Mouse (Mus musculus) midbrain, postnatal 0 days (tissue): ENCODE measurements around the gene Dtx4. TPM values are rescaled to one million over a fixed set of nuclear protein-coding genes. Genes with fewer than 3 reads are reported as not detected.
A peak's percentile ranks its signal among the peaks of the same experiment; 100 is the strongest.

Experiments used
- ATAC-seq: fragments of 200-750 bp; cut with Nextera tagmentation; 2 replicates; pipeline ENCODE4 v1.8.0; 2017; ENCODE audit warnings: moderate number of reproducible peaks, mild to moderate bottlenecking, moderate TSS enrichment, moderate library complexity; ENCODE audit not compliant: low FRiP score
- DNase-seq: peaks from one replicate; pipeline ENCODE4 v3.0.0-alpha.2; 2015; ENCODE audit warnings: low spot score
- H3K27ac ChIP-seq: fragments of 300-500 bp; sonication (generic); 2 replicates; pipeline ENCODE4 v1.5.1; 2014; ENCODE audit warnings: low read depth, mild to moderate bottlenecking, low read length, mixed read lengths
- H3K27me3 ChIP-seq: fragments of 300-500 bp; sonication (generic); 2 replicates; pipeline ENCODE4 v1.6.1; 2014; ENCODE audit warnings: low read length, control low read depth, mixed read lengths; ENCODE audit not compliant: insufficient read depth
- H3K36me3 ChIP-seq: fragments of 300-500 bp; sonication (generic); 2 replicates; pipeline ENCODE4 v1.6.1; 2014; ENCODE audit warnings: low read length, control low read depth, mixed read lengths; ENCODE audit not compliant: insufficient read depth
- H3K4me1 ChIP-seq: fragments of 300-500 bp; sonication (generic); 2 replicates; pipeline ENCODE4 v1.6.1; 2014; ENCODE audit warnings: mild to moderate bottlenecking, control low read depth, antibody characterized with exemption, low read length, mixed read lengths; ENCODE audit not compliant: insufficient read depth
- H3K4me2 ChIP-seq: fragments of 300-500 bp; sonication (generic); 2 replicates; pipeline ENCODE4 v1.6.1; 2014; ENCODE audit warnings: low read depth, mild to moderate bottlenecking, low read length, mixed read lengths; ENCODE audit not compliant: poor library complexity, severe bottlenecking
- H3K4me3 ChIP-seq: fragments of 300-500 bp; sonication (generic); 2 replicates; pipeline ENCODE4 v1.5.1; 2014; ENCODE audit warnings: low read depth, mild to moderate bottlenecking, low read length, moderate library complexity
- H3K9ac ChIP-seq: fragments of 300-500 bp; sonication (generic); replicated peaks from 2 replicates; pipeline ENCODE4 v1.6.1; 2014; ENCODE audit warnings: mild to moderate bottlenecking, low read length, moderate library complexity, mixed read lengths; ENCODE audit not compliant: poor library complexity, severe bottlenecking
- H3K9me3 ChIP-seq: fragments of 300-500 bp; sonication (generic); 2 replicates; pipeline ENCODE4 v1.6.1; 2016; ENCODE audit warnings: low read length, control low read depth
- CTCF ChIP-seq: IDR thresholded peaks from 2 replicates; pipeline ENCODE4 v1.5.1; 2016; ENCODE audit warnings: antibody characterized with exemption, mild to moderate bottlenecking
- WGBS: fragments of 180-500 bp; shearing (Covaris S2); extraction: QIAGEN DNeasy Blood & Tissue Kit; methylation state at CpG from one replicate; pipeline ENCODE4 v1.1.7; 2014; 5-methylcytosine and 5-hydroxymethylcytosine counted together
- polyA plus RNA-seq: library from polyadenylated mRNA; unstranded; fragments of >200 nt; fragmentation: Nextera tagmentation; extraction: Ambion mirVana; gene quantifications from 2 replicates; pipeline ENCODE4 v1.2.1, GENCODE M21; 2015
- total RNA-seq: library from RNA; depleted of rRNA; stranded (reverse); fragments of >200 nt; gene quantifications from 2 replicates; pipeline ENCODE4 v1.2.3, GENCODE M21; 2014

Dtx4 gene
- total and polyA plus RNA-seq, 2 experiments from 2014 or later = 26.3 to 57.5 TPM

DNA sequence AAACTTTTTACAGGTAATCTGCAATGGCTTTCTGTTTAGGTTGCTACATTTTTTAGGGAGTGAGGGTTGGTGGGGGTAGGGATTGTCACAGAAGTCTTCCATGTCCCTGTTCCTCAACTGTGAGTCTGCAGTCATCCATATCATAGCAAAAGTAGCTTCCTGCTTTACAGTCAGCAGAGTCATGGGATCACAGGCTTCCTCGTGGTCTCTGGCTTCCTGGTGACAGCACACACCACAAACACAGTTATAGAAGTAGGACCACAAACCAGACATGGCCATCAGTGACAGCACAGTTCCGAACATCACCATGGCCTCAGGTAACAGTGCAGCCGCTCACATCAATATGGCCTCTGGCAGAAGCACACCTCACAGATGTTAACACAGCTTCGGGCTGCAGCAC lies 58.7 kb downstream of the Dtx4 start:
- 78% methylated on average over 4 of the region's 4 CpGs for WGBS
- no peaks in the 10 kb centered on the region for H3K9me3 ChIP-seq

DNA sequence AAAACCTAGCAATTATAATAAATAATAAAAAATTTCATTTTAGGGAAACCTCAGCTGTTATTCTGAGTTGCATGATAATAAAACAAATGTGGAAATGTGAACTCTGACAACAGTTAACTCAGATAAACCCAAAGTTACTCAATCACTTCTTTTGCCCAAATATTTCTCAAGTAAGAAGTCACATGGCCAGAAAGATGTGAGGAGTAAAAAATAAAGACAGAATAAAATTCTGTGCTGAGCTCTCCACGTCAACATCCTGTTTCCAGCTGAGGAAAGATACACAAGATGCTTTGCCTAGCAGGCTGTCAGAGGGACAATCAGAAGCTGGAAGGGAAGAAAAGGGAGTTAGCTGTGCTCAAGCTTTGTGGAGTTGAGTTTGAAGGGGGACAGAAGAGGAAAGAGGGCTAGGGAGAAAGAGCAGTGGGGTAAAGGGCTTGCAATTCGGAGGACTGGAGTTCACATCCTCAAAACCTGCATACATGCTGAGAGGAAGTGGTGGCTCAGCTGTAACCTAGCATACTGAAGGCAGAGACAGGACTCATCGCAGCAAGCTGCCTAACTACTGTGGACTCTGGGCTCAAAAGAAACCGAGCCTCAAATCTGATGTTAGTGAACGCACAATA lies 61.0 kb downstream of the Dtx4 start:
- Histone ChIP-seq H3K4me2 (no peak overlapping the region), H3K27me3 (no peaks in the 10 kb centered on the region), H3K4me1 (no peaks in the 10 kb centered on the region), H3K27ac (no peak overlapping the region), H3K36me3 (no peaks in the 10 kb centered on the region), H3K9ac (no peak overlapping the region), H3K9me3 (no peaks in the 10 kb centered on the region), H3K4me3 (no peak overlapping the region)
- ATAC-seq (no peak), DNase-seq (no peak)
- 56% methylated on average over 5 of the region's 5 CpGs for WGBS
- no peak for TF ChIP-seq CTCF

More for the DNA sequence above, 58.7 kb downstream of the Dtx4 start:
- Histone ChIP-seq H3K4me2 (no peak overlapping the region), H3K27me3 (no peaks in the 10 kb centered on the region), H3K27ac (no peak overlapping the region), H3K36me3 (no peaks in the 10 kb centered on the region), H3K4me3 (no peak overlapping the region), H3K4me1 (no peaks in the 10 kb centered on the region), H3K9ac (no peak overlapping the region)
- TF ChIP-seq CTCF = no peak
- ATAC-seq = no peak
- no peak for DNase-seq

DNA sequence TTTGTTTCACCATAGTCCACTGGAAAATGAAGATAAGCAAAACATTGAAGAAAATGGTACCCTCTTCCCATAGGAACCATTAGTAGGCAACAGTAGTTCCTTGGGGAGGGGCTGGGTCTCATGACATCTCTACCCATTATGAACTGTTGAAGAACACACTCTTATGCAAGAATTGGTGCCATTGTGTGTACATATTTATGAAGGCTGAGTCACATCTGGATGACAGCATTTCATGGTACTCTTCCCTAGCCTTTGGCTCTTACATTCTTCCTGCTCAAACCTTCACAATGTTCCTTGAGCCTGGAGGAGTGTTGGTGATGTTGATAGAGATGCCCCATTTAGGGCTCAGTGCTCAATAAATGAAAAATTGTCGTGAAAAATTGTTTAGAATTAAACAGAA lies 61.7 kb downstream of the Dtx4 start:
- H3K36me3 ChIP-seq = no peaks in the 10 kb centered on the region
- no peaks in the 10 kb centered on the region for H3K9me3 ChIP-seq
- H3K9ac ChIP-seq = no peak overlapping the region
- WGBS = 71% methylated on average over 1 of the region's 1 CpGs
- H3K4me2 ChIP-seq = no peak overlapping the region
- H3K4me3 ChIP-seq = no peak overlapping the region
- no peak for TF ChIP-seq CTCF
- DNase-seq (no peak), ATAC-seq (no peak)
- no peaks in the 10 kb centered on the region for H3K27me3 ChIP-seq
- no peak overlapping the region for H3K27ac ChIP-seq
- no peaks in the 10 kb centered on the region for H3K4me1 ChIP-seq

DNA sequence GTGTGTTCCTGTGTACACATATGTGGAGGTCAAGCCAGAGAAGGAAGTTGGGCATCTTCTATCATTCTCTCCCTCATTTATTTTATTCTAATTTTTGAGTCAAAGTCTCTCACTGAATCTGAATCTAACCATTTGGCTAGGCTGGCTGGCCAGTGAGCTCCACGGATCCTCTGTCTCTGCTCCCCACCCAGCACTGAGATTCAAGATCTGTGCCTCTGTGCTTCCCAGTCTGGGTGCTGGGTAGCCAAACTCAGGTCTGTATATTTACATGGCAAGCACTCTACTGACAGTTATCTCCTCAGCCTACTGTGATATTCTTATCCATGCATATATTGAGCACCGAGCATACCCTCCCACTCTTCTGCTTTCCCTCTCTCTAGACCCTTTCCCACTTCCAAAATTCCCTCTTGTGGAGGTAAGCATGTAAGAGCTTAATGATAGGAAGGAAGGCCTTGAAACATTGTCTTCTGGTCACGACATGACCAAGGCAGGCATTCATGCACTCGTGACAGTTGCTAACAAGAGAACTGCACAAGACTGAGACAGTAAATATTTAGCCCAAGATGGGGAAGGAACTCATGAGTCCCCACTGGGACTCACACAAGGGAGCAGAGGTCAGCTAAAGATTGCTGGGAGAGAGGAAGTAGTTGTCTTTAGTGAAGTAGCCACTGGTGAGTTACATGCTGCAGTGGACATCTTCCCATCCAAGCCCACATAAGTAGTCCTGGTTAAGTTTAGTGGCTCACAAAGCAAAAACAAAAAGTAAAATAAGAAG lies 65.3 kb downstream of the Dtx4 start:
- TF ChIP-seq CTCF = no peak
- Histone ChIP-seq H3K27me3 (no peaks in the 10 kb centered on the region), H3K36me3 (no peaks in the 10 kb centered on the region), H3K9me3 (no peaks in the 10 kb centered on the region), H3K4me2 (no peak overlapping the region), H3K4me3 (no peak overlapping the region), H3K9ac (no peak overlapping the region), H3K4me1 (no peaks in the 10 kb centered on the region), H3K27ac (no peak overlapping the region)
- DNase-seq = no peak
- no peak for ATAC-seq
- whole genome bisulfite sequencing = 85% methylated on average over 4 of the region's 4 CpGs

DNA sequence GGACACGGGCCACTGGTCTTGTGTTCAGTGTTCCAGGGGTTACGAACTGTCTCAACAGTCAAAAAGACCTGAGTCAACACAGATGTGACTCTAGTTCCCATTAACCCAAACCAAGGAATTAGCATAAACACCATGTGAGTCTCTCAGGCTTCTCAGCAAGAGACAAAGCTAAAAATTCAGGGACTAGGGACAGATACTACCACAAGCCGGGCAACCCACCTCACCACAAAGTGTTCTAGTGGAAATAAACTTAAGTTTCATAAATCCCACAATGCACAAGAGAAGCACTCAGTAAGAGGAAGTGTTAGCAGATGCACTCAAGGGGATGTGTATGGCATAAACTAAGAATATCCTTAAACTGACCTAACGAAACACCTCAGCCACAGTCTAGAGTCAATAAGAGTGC lies 66.2 kb downstream of the Dtx4 start:
- ATAC-seq = no peak
- no peak for DNase-seq
- Histone ChIP-seq H3K9me3 (no peaks in the 10 kb centered on the region), H3K36me3 (no peaks in the 10 kb centered on the region), H3K27me3 (no peaks in the 10 kb centered on the region), H3K9ac (no peak overlapping the region), H3K4me3 (no peak overlapping the region), H3K27ac (no peak overlapping the region), H3K4me2 (no peak overlapping the region), H3K4me1 (no peaks in the 10 kb centered on the region)
- no peak for TF ChIP-seq CTCF
- 86% methylated on average over 4 of the region's 4 CpGs for WGBS

DNA sequence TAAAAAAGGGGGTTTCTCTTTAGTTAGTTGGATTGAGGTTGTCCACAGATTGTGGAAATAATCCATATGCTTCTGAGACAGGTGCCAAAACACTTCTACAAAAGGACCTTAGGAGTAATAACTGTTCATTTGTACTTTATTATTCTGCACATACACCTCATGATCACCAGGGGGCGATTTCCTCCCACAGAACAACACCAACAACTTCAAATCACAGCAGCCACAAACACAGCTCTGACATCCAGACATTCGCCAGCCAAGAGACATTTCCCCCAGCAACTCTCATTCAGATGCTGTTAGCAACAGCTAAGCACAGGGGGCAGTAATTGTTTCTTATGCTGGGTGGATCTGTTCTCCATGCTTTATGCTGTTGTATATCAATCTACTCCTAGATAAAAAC lies 68.2 kb downstream of the Dtx4 start:
- no peaks in the 10 kb centered on the region for H3K36me3 ChIP-seq
- H3K27me3 ChIP-seq = no peaks in the 10 kb centered on the region
- ATAC-seq (0 out of 2 replicates have a peak, but pooled peaks have one; percentile 13), DNase-seq (peak; percentile 72)
- no peaks in the 10 kb centered on the region for H3K4me1 ChIP-seq
- peak; percentile 72 for TF ChIP-seq CTCF
- no peaks in the 10 kb centered on the region for H3K9me3 ChIP-seq
- no peak overlapping the region for H3K27ac ChIP-seq
- H3K4me2 ChIP-seq = no peak overlapping the region
- no peak overlapping the region for H3K4me3 ChIP-seq
- WGBS = 2% methylated on average over 2 of the region's 2 CpGs
- no peak overlapping the region for H3K9ac ChIP-seq
